Mouse (Mus musculus): ENCODE data around the gene Trpv2. TPM values are rescaled to one million over a fixed set of nuclear protein-coding genes. Genes with fewer than 3 reads are reported as not detected.
A peak's percentile ranks its signal among the peaks of the same experiment; 100 is the strongest.
"Not testable (repeated sequence)": the region's sequence is repeated elsewhere in the genome, so short reads cannot be mapped to it uniquely, and the experiment has no call there.

Trpv2 gene
- polyA plus RNA-seq, 1 experiment from 2014 or later = 11.6 TPM

- H3K27me3 ChIP-seq (replicated peaks; ENCODE audit: control insufficient read depth, insufficient read depth, low read length) = no peaks in the 10 kb centered on the region
- no peak overlapping the region for H3K9ac ChIP-seq (ENCODE audit: low read length)
- 0 out of 2 replicates have a peak overlapping the region, but pooled peaks have one; percentile 15 for H3K4me3 ChIP-seq (ENCODE audit: low read depth, low read length)
- peaks cover 32% of the 10 kb centered on the region for H3K4me1 ChIP-seq (replicated peaks; ENCODE audit: control insufficient read depth, insufficient read depth, low read length)
- no peak for ATAC-seq (replicated peaks; ENCODE audit: low FRiP score, low TSS enrichment, low read depth)
- H3K27ac ChIP-seq (ENCODE audit: low read depth) = peak overlapping the region; percentile 43; the same call in 1 of the 2 replicates
- DNase-seq (ENCODE audit: low spot score) = no peak
- 80% methylated on average over 4 of the region's 4 CpGs for WGBS
- H3K4me2 ChIP-seq (ENCODE audit: low read length) = peak overlapping the region; percentile 91
- no peaks in the 10 kb centered on the region for H3K9me3 ChIP-seq (ENCODE audit: control insufficient read depth, low read length)
- H3K36me3 ChIP-seq (ENCODE audit: control insufficient read depth, insufficient read depth, low read length) = no peaks in the 10 kb centered on the region
Observed at GRCm38 (mm10) chr11:62645337-62645675, 71.0 kb downstream of the Trpv2 start.

GRCm38 (mm10) chr11:62645732-62646494 lies 71.6 kb downstream of the Trpv2 start:
- ATAC-seq (replicated peaks; ENCODE audit: low FRiP score, low TSS enrichment, low read depth) (no peak), DNase-seq (ENCODE audit: low spot score) (peak; percentile 71)
- H3K4me1 ChIP-seq (replicated peaks; ENCODE audit: control insufficient read depth, insufficient read depth, low read length) = peaks cover 32% of the 10 kb centered on the region
- no peaks in the 10 kb centered on the region for H3K27me3 ChIP-seq (replicated peaks; ENCODE audit: control insufficient read depth, insufficient read depth, low read length)
- peak overlapping the region; percentile 91 for H3K4me2 ChIP-seq (ENCODE audit: low read length)
- H3K4me3 ChIP-seq (ENCODE audit: low read depth, low read length) = peak overlapping the region; percentile 15
- no peaks in the 10 kb centered on the region for H3K9me3 ChIP-seq (ENCODE audit: control insufficient read depth, low read length)
- 26% methylated on average over 8 of the region's 8 CpGs for WGBS
- peak overlapping the region; percentile 43; the same call in 1 of the 2 replicates for H3K27ac ChIP-seq (ENCODE audit: low read depth)
- H3K36me3 ChIP-seq (ENCODE audit: control insufficient read depth, insufficient read depth, low read length) = no peaks in the 10 kb centered on the region
- H3K9ac ChIP-seq (ENCODE audit: low read length) = peak overlapping the region; percentile 3; the same call in 1 of the 2 replicates

DNA sequence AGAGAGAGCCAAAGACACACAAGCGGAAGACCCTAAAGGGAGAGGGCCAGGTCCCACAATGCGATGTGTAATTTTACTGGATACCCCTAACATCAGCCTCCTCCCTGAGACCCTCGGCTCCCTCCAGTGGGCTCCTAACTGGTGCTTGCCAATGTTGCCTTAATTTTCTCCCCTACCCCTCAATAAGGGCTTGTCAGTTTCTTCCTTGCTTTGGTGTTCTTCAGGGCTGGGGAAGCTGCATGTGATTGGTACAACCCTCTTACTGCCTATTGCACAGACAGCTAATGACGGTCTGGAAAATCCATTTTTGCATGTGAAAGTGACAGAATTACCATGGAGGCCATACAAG lies 72.2 kb downstream of the Trpv2 start:
- ATAC-seq (replicated peaks; ENCODE audit: low FRiP score, low TSS enrichment, low read depth) (no peak), DNase-seq (ENCODE audit: low spot score) (no peak)
- Histone ChIP-seq H3K4me1 (replicated peaks; ENCODE audit: control insufficient read depth, insufficient read depth, low read length) (peaks cover 32% of the 10 kb centered on the region), H3K4me2 (ENCODE audit: low read length) (peak overlapping the region; percentile 91), H3K36me3 (ENCODE audit: control insufficient read depth, insufficient read depth, low read length) (no peaks in the 10 kb centered on the region), H3K27me3 (replicated peaks; ENCODE audit: control insufficient read depth, insufficient read depth, low read length) (no peaks in the 10 kb centered on the region), H3K9ac (ENCODE audit: low read length) (peak overlapping the region; percentile 7; the same call in 1 of the 2 replicates), H3K9me3 (ENCODE audit: control insufficient read depth, low read length) (no peaks in the 10 kb centered on the region), H3K4me3 (ENCODE audit: low read depth, low read length) (peak overlapping the region; percentile 15; the same call in 1 of the 2 replicates), H3K27ac (ENCODE audit: low read depth) (peak overlapping the region; percentile 43; the same call in 1 of the 2 replicates)
- WGBS = 39% methylated on average over 4 of the region's 4 CpGs

DNA sequence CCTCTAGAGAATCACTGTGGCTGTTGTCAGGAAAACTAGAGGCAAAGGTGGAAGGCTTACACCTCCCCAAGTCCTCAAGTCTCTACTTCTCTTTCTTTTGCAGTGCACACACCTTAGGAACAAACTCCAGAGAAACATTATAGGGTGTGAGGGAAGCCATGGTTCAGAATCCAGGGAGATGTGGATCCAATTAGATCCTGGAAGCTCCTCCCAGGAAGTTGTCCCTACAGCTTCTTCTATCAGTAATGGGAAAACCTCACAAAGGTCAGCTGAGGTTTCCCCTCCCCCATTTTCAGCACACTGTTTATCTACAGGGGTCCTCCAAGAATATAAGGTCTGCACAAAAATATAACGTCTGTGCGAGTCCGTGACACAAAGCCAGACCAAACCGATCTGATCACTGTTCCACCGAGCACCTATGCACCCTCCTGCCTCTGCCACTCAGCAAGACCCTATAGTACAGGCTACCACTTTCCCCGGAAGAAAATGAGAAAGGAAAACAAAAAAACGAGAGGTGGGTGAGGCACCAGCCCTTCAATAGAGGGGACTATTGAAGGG lies 72.8 kb downstream of the Trpv2 start:
- H3K36me3 ChIP-seq (ENCODE audit: control insufficient read depth, insufficient read depth, low read length) = no peaks in the 10 kb centered on the region
- DNase-seq (ENCODE audit: low spot score) (no peak), ATAC-seq (replicated peaks; ENCODE audit: low FRiP score, low TSS enrichment, low read depth) (no peak)
- WGBS = 57% methylated on average over 7 of the region's 7 CpGs
- peak overlapping the region; percentile 67 for H3K4me3 ChIP-seq (ENCODE audit: low read depth, low read length)
- peak overlapping the region; percentile 43; the same call in 1 of the 2 replicates for H3K27ac ChIP-seq (ENCODE audit: low read depth)
- H3K9ac ChIP-seq (ENCODE audit: low read length) = no peak overlapping the region
- no peaks in the 10 kb centered on the region for H3K9me3 ChIP-seq (ENCODE audit: control insufficient read depth, low read length)
- no peaks in the 10 kb centered on the region for H3K27me3 ChIP-seq (replicated peaks; ENCODE audit: control insufficient read depth, insufficient read depth, low read length)
- peak overlapping the region; percentile 91 for H3K4me2 ChIP-seq (ENCODE audit: low read length)
- H3K4me1 ChIP-seq (replicated peaks; ENCODE audit: control insufficient read depth, insufficient read depth, low read length) = peaks cover 32% of the 10 kb centered on the region

- DNase-seq (ENCODE audit: low spot score) (peak; percentile 69), ATAC-seq (replicated peaks; ENCODE audit: low FRiP score, low TSS enrichment, low read depth) (peak; percentile 67)
- peak within 1 kb of the TSS; percentile 81 for H3K9ac ChIP-seq (ENCODE audit: low read length)
- no peaks in the 10 kb centered on the region for H3K9me3 ChIP-seq (ENCODE audit: control insufficient read depth, low read length)
- 1% methylated on average over 56 of the region's 86 CpGs for WGBS
- peak within 1 kb of the TSS; percentile 67 for H3K4me3 ChIP-seq (ENCODE audit: low read depth, low read length)
- peak within 1 kb of the TSS; percentile 90 for H3K27ac ChIP-seq (ENCODE audit: low read depth)
- H3K36me3 ChIP-seq (ENCODE audit: control insufficient read depth, insufficient read depth, low read length) = peaks cover 7% of the 10 kb centered on the region; the same call in 1 of the 2 replicates
- H3K4me2 ChIP-seq (ENCODE audit: low read length) = peak within 1 kb of the TSS; percentile 91
- H3K4me1 ChIP-seq (replicated peaks; ENCODE audit: control insufficient read depth, insufficient read depth, low read length) = peaks cover 29% of the 10 kb centered on the region
- H3K27me3 ChIP-seq (replicated peaks; ENCODE audit: control insufficient read depth, insufficient read depth, low read length) = no peaks in the 10 kb centered on the region
Observed at GRCm38 (mm10) chr11:62647661-62648590, 73.6 kb downstream of the Trpv2 start, which contains the start of gene Lrrc75a. Gene Lrrc75a, minus strand, starts transcription at chr11:62648523.

GRCm38 (mm10) chr11:62648591-62649391 lies 74.5 kb downstream of the Trpv2 start, which contains the start of gene Mmgt2:
Gene Mmgt2, plus strand, starts transcription at chr11:62648664.
- ATAC-seq (replicated peaks; ENCODE audit: low FRiP score, low TSS enrichment, low read depth) (peak; percentile 93), DNase-seq (ENCODE audit: low spot score) (peak; percentile 99)
- Histone ChIP-seq H3K9ac (ENCODE audit: low read length) (peak within 1 kb of the TSS; percentile 81), H3K27me3 (replicated peaks; ENCODE audit: control insufficient read depth, insufficient read depth, low read length) (no peaks in the 10 kb centered on the region), H3K9me3 (ENCODE audit: control insufficient read depth, low read length) (no peaks in the 10 kb centered on the region), H3K27ac (ENCODE audit: low read depth) (peak within 1 kb of the TSS; percentile 90), H3K4me1 (replicated peaks; ENCODE audit: control insufficient read depth, insufficient read depth, low read length) (peaks cover 29% of the 10 kb centered on the region), H3K36me3 (ENCODE audit: control insufficient read depth, insufficient read depth, low read length) (peaks cover 13% of the 10 kb centered on the region; the same call in 1 of the 2 replicates), H3K4me3 (ENCODE audit: low read depth, low read length) (peak within 1 kb of the TSS; percentile 67), H3K4me2 (ENCODE audit: low read length) (peak within 1 kb of the TSS; percentile 91)
- WGBS = under 1% methylated on average over 37 of the region's 53 CpGs

DNA sequence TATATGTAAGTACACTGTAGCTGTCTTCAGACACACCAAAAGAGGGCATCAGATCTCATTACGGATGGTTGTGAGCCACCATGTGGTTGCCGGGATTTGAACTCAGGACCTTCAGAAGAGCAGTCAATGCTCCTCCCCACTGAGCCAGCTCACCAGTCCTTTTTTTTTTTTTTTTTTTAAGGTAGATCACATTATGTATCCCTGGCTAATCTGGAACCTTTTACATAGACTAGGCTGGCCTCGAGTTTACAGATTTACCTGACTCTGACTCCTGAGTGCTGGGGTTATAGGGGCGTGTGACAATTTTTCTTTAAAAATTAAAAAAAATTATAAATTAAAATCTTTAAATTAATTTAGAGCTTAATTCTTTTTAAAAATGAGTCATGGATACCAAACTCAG lies 75.5 kb downstream of the Trpv2 start:
- H3K9me3 ChIP-seq (ENCODE audit: control insufficient read depth, low read length); ATAC-seq (replicated peaks; ENCODE audit: low FRiP score, low TSS enrichment, low read depth); DNase-seq (ENCODE audit: low spot score); H3K9ac ChIP-seq (ENCODE audit: low read length); H3K4me3 ChIP-seq (ENCODE audit: low read depth, low read length); H3K27me3 ChIP-seq (replicated peaks; ENCODE audit: control insufficient read depth, insufficient read depth, low read length); H3K27ac ChIP-seq (ENCODE audit: low read depth): not testable (repeated sequence)
- 82% methylated on average over 4 of the region's 4 CpGs for WGBS
- H3K4me1 ChIP-seq (replicated peaks; ENCODE audit: control insufficient read depth, insufficient read depth, low read length) = peaks cover 29% of the 10 kb centered on the region
- H3K4me2 ChIP-seq (ENCODE audit: low read length) = peak overlapping the region; percentile 91
- peaks cover 17% of the 10 kb centered on the region; the same call in 1 of the 2 replicates for H3K36me3 ChIP-seq (ENCODE audit: control insufficient read depth, insufficient read depth, low read length)

Data from intestine, embryonic 14.5 days (tissue).